Mouse (Mus musculus): ENCODE results near the gene A4galt. TPM values are rescaled to one million over a fixed set of nuclear protein-coding genes. Genes with fewer than 3 reads are reported as not detected.

The A4galt gene
- total and polyA plus RNA-seq, 3 experiments, result not detected

- H3K9me3 ChIP-seq (replicated peaks; ENCODE audit: insufficient read depth, low read length), result no peaks in the 10 kb centered on the region
- no peak for DNase-seq (ENCODE audit: low read depth, low spot score)
- no peak overlapping the region for H3K9ac ChIP-seq (ENCODE audit: control insufficient read depth, low read depth, low read length, poor library complexity, severe bottlenecking)
- TF ChIP-seq HCFC1 (IDR thresholded peaks at IDR 0.05; ENCODE audit: low read depth, low read length) (no peak), MAZ (IDR thresholded peaks at IDR 0.05; ENCODE audit: low read depth, low read length) (no peak), MYB (IDR thresholded peaks at IDR 0.05; ENCODE audit: low read depth, low read length) (no peak), POLR2AphosphoS2 (IDR thresholded peaks at IDR 0.05; ENCODE audit: low read length) (no peak), USF1 (IDR thresholded peaks at IDR 0.05; ENCODE audit: low read depth, low read length) (no peak), ZNF384 (IDR thresholded peaks at IDR 0.05; ENCODE audit: low read depth, low read length) (no peak)
- no peaks in the 10 kb centered on the region for H3K36me3 ChIP-seq (ENCODE audit: control insufficient read depth in 1 of 2, insufficient read depth in 2 of 2, low read length in 2 of 2)
- H3K27ac ChIP-seq (ENCODE audit: control insufficient read depth, low read depth, low read length), result no peak overlapping the region
- peaks cover 0 to 1% of the 10 kb centered on the region in 2 experiments; a peak in 3 of 4 replicates for H3K27me3 ChIP-seq (ENCODE audit: control insufficient read depth in 1 of 2, insufficient read depth in 2 of 2, low read length in 2 of 2)
- H3K4me1 ChIP-seq (ENCODE audit: control insufficient read depth in 1 of 2, insufficient read depth in 2 of 2, low read length in 2 of 2), result no peaks in the 10 kb centered on the region
- no peak overlapping the region for H3K4me3 ChIP-seq (ENCODE audit: control insufficient read depth in 1 of 2, insufficient read depth in 1 of 2, low read depth in 2 of 2, low read length in 2 of 2)
- H3K79me2 ChIP-seq (ENCODE audit: control insufficient read depth, insufficient read depth, low read length, poor library complexity), result no peaks in the 10 kb centered on the region
Measured at GRCm38 (mm10) chr15:83182351-83182750, 69.2 kb downstream of the A4galt start.

GRCm38 (mm10) chr15:83181800-83182330 is 69.7 kb downstream of the A4galt start:
- Histone ChIP-seq H3K36me3 (ENCODE audit: control insufficient read depth in 1 of 2, insufficient read depth in 2 of 2, low read length in 2 of 2) (no peaks in the 10 kb centered on the region), H3K27me3 (ENCODE audit: control insufficient read depth in 1 of 2, insufficient read depth in 2 of 2, low read length in 2 of 2) (no peaks in the 10 kb centered on the region; a peak in 3 of 4 replicates), H3K9me3 (replicated peaks; ENCODE audit: insufficient read depth, low read length) (no peaks in the 10 kb centered on the region), H3K4me3 (ENCODE audit: control insufficient read depth in 1 of 2, insufficient read depth in 1 of 2, low read depth in 2 of 2, low read length in 2 of 2) (no peak overlapping the region), H3K4me1 (ENCODE audit: control insufficient read depth in 1 of 2, insufficient read depth in 2 of 2, low read length in 2 of 2) (no peaks in the 10 kb centered on the region), H3K27ac (ENCODE audit: control insufficient read depth, low read depth, low read length) (no peak overlapping the region), H3K79me2 (ENCODE audit: control insufficient read depth, insufficient read depth, low read length, poor library complexity) (no peaks in the 10 kb centered on the region), H3K9ac (ENCODE audit: control insufficient read depth, low read depth, low read length, poor library complexity, severe bottlenecking) (no peak overlapping the region)
- DNase-seq (ENCODE audit: low read depth, low spot score), result no peak
- TF ChIP-seq NELFE (IDR thresholded peaks at IDR 0.05; ENCODE audit: low read depth, low read length), result no peak
- no peak for TF ChIP-seq ZMIZ1 (IDR thresholded peaks at IDR 0.05; ENCODE audit: low read depth, low read length)
- TF ChIP-seq ZC3H11A (IDR thresholded peaks at IDR 0.05; ENCODE audit: low read depth, low read length), result no peak
- TF ChIP-seq ETS1 (IDR thresholded peaks at IDR 0.05; ENCODE audit: low read depth, low read length), result no peak
- TF ChIP-seq MYC (IDR thresholded peaks at IDR 0.05; ENCODE audit: low read depth, low read length), result no peak
- TF ChIP-seq MAX (IDR thresholded peaks at IDR 0.05; ENCODE audit: low read length), result no peak
- no peak for TF ChIP-seq GABPA (IDR thresholded peaks at IDR 0.05; ENCODE audit: low read depth, low read length)
- TF ChIP-seq MXI1 (IDR thresholded peaks at IDR 0.05; ENCODE audit: low read depth, low read length), result no peak
- TF ChIP-seq CTCF (IDR thresholded peaks at IDR 0.05 in 2 of 3, conservative IDR thresholded peaks at IDR 0.05 in 1 of 3; ENCODE audit: control insufficient read depth in 1 of 3, insufficient read depth in 1 of 3, low read depth in 2 of 3, low read length in 3 of 3, poor library complexity in 1 of 3, severe bottlenecking in 1 of 3), result no peak
- no peak for TF ChIP-seq USF1 (IDR thresholded peaks at IDR 0.05; ENCODE audit: low read depth, low read length)

- no peak for DNase-seq (ENCODE audit: low read depth, low spot score)
- Histone ChIP-seq H3K4me1 (ENCODE audit: control insufficient read depth in 1 of 2, insufficient read depth in 2 of 2, low read length in 2 of 2) (no peaks in the 10 kb centered on the region), H3K79me2 (ENCODE audit: control insufficient read depth, insufficient read depth, low read length, poor library complexity) (no peaks in the 10 kb centered on the region), H3K9me3 (replicated peaks; ENCODE audit: insufficient read depth, low read length) (no peaks in the 10 kb centered on the region), H3K27me3 (ENCODE audit: control insufficient read depth in 1 of 2, insufficient read depth in 2 of 2, low read length in 2 of 2) (no peaks in the 10 kb centered on the region; a peak in 2 of 4 replicates), H3K36me3 (ENCODE audit: control insufficient read depth in 1 of 2, insufficient read depth in 2 of 2, low read length in 2 of 2) (no peaks in the 10 kb centered on the region), H3K27ac (ENCODE audit: control insufficient read depth, low read depth, low read length) (no peak overlapping the region), H3K4me3 (ENCODE audit: control insufficient read depth in 1 of 2, insufficient read depth in 1 of 2, low read depth in 2 of 2, low read length in 2 of 2) (no peak overlapping the region), H3K9ac (ENCODE audit: control insufficient read depth, low read depth, low read length, poor library complexity, severe bottlenecking) (no peak overlapping the region)
- TF ChIP-seq POLR2AphosphoS2 (IDR thresholded peaks at IDR 0.05; ENCODE audit: low read length) (no peak), E2F4 (IDR thresholded peaks at IDR 0.05; ENCODE audit: borderline replicate concordance, low read depth, low read length) (no peak), USF2 (IDR thresholded peaks at IDR 0.05; ENCODE audit: borderline replicate concordance in 1 of 2, insufficient read depth in 1 of 2, low read depth in 1 of 2, low read length in 2 of 2) (no peak), GABPA (IDR thresholded peaks at IDR 0.05; ENCODE audit: low read depth, low read length) (no peak), MXI1 (IDR thresholded peaks at IDR 0.05; ENCODE audit: low read depth, low read length) (no peak), RCOR1 (IDR thresholded peaks at IDR 0.05; ENCODE audit: low read depth, low read length) (no peak), CHD2 (IDR thresholded peaks at IDR 0.05; ENCODE audit: low read length) (no peak), POLR2AphosphoS5 (IDR thresholded peaks at IDR 0.05; ENCODE audit: borderline replicate concordance, low read depth, low read length) (no peak), CTCF (IDR thresholded peaks at IDR 0.05 in 2 of 3, conservative IDR thresholded peaks at IDR 0.05 in 1 of 3; ENCODE audit: control insufficient read depth in 1 of 3, insufficient read depth in 1 of 3, low read depth in 2 of 3, low read length in 3 of 3, poor library complexity in 1 of 3, severe bottlenecking in 1 of 3) (no peak)
Measured at GRCm38 (mm10) chr15:83180004-83180403, 71.6 kb downstream of the A4galt start.

Measured in MEL (cell line).